Mouse (Mus musculus) ovary, postnatal 36 days (tissue): Measurements from ENCODE around the gene Mcm3ap.
A peak's percentile ranks its signal among the peaks of the same experiment; 100 is the strongest.

Experiments used
- DNase-seq: peaks from one replicate; pipeline ENCODE4 v3.0.0; 2022; ENCODE audit warnings: low spot score, mixed read lengths

The Mcm3ap gene

DNA sequence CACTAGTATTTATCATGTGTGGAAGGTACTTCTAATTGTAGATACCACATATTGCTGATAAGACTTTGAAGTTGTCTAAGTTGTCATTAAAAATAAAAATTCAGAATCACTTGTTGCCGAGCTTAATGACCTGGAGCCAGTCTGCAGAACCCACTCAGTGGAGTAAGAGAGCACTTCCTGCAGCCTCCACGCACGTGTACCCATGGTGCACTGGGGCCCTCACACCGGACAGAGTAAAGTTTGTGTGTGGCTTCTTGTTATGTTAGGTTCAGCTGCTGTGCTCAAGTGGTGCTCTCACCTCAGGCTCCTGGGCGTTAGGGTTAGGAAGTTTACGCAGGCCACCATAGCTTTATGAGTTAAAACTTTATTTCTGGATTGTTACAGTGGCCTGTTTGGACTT is 26.8 kb downstream of the Mcm3ap start:
- no peak for DNase-seq

DNA sequence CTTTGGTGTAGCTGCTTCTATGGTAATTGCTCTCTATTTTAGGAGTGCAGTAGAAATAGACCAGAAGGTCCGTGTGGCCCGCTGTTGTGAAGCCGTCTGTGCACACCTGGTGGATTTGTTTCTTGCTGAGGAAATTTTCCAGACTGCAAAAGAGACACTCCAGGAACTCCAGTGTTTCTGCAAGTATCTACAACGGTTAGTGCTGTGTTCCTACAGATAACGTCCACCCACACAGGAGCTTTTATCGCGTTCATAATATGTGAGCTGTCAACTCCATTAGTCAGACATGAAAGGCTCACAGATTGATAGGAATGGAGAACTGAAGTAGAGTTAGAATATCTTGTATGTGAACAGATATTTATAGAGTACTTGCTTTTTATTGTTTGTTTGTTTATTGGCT is 27.6 kb downstream of the Mcm3ap start:
- no peak for DNase-seq

DNA sequence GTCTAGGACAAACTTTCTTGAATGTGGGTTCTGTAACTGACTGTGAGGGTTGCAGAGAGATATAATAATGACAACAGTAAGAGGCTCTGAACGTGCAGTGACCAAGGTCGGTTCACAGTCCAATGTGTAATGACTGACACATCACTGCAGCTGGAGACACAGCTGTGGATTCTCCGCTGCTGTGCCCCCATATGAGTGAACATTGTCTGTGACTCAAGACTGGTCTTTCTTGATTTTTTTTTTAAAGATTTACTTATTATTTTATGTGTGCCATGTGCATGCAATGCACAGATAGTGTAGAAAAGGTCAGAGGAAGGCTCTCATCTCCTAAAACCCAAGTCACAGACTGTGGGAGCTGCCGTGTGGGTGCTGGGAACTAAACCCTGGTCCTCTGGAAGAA is 28.8 kb downstream of the Mcm3ap start:
- DNase-seq = no peak

DNA sequence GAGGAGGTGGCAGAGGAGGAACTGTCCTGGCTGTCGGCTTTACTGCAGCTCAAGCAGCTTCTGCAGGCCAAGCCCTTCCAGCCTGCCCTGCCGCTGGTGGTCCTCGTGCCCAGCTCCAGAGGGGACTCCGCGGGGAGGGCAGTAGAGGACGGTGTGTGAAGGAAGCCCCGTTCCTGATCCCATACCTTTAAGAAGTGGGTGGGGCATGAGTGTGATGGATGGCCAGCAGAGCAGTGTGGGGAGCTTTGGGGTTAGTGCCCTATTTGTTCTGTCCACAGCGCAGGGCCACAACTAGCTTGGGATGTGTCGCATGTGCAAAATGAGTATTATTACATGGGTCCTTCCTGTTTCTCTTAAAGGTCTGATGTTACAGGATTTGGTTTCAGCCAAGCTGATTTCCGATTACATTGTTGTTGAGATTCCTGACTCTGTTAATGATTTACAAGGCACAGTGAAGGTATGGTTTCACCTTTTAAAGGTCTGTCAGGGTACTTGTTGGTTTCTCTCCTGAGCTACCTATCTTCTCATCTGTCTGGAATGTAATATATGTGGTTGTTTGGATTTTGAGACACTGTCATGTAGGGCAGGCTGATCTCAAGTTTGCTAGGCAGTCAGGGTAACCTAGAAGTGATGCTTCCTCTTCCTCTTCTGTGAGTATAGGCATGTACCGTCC is 35.7 kb downstream of the Mcm3ap start:
- DNase-seq = no peak

DNA sequence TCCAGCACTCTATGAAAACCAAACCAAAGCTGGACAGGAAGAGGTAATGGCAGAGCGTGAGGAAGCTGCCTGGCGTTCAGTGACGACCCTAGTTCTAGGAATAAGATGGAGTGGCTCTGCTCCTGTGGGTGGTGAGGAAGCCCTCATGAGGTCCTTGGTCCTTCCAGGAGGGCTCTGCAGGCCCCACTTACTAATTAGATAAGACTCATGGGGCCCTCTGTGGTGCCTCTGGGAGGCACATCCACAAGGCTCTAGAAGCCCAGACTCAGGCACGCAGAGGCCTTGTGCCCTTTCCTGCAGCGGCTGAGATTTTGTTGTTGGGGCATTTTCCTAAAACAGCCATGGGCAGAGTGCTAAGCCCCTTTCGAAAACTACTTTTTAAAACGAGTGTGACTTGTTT is 37.1 kb downstream of the Mcm3ap start:
- no peak for DNase-seq

- DNase-seq = peak; percentile 70
Observed at GRCm38 (mm10) chr10:76512965-76513583, 44.3 kb downstream of the Mcm3ap start.

DNA sequence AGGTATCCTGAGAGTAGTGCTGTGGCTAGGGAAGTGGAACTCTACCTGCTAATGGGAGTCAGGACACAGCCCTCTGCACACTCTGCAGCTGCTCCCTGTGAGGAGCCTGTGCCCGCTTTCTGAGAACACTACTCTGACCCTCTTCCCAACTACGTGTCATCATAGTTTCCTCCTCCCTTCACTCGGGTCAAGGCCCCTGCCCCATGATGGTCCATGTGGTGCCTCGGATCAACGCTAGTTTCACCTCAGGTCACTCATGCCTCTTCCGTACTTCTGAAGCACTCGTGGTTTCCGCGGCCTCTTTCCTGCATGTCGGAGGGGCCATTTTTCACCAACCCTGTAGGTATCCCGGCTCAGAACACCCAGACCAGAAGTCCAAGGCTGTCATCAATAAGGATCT is 62.2 kb downstream of the Mcm3ap start:
- DNase-seq = no peak

DNA sequence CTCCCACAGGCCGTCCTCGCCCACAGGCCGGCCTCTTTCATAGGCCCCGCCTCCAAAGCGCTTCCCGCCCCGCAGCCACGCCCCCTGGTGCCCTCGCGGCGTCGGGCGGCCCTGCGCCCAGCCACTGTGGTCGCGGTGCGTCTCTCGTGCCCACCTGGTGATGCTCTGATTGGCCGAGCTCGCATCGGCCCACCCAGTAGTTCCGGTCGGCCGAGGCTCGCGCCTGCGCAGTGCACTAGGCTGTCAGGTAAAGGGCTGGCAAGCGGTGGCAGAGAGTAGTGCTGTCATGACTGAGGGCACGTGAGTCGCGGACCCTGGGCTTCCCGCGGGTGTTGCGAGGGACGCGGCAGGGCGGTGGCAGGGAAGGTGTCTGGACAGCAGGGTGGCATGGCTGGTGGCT is 62.6 kb downstream of the Mcm3ap start, which contains the start of gene Lss:
Gene Lss (plus strand): TSS at position 214 of the 400 bp plus-strand sequence.
- peak; percentile 96 for DNase-seq

DNA sequence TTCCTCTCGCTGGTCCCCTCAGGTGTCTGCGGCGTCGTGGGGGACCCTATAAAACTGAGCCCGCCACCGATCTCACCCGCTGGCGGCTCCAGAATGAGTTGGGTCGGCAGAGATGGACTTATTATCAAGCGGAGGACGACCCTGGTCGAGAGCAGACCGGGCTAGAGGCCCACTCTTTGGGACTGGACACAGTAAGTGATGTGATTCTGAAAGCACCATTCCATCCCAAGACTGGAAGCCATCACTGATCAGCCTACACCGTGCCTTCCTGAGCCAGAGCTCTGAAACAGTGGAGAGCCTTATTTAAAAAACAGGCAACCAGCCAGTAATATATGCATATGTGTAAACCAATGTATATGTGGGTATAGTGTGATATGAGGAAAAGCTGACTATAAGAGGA is 63.1 kb downstream of the Mcm3ap start:
- DNase-seq = no peak

GRCm38 (mm10) chr10:76535526-76535925 is 66.8 kb downstream of the Mcm3ap start:
- DNase-seq = no peak

- no peak for DNase-seq
Observed at GRCm38 (mm10) chr10:76537619-76538018, 68.9 kb downstream of the Mcm3ap start.

DNA sequence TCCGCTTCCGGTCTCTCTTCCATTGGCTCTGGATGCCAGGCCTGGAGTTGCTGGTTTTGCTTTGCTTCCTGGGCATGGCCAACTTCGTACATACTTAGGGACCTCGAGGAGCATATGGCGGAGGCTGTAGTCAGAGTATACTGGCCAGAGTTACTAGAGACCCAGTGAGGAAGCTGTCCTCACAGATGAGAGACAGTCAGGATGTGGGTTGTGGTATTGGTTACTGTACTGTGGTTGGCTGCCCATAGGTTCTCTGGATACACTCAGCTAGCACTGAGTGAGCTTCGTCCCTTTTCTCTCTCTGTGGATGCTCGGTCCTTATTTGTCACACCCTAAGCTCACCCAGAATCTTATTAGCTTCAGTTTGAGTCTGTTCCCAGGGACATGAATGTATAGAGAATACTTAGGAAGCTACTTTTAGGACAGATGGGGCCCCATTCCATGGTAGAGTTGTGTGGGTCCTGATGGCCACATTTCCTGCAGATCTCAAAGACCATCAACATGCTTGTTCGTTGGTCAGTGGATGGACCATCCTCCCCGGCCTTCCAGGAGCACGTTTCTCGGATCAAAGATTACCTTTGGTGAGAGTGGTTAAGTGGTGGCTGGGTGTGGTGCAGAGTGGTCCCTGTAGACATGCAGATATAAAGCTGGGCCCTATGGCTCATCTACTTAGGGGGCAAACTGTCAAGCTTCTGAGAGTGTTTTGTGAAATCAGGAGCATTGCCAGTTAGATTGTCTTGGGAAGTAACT is 72.8 kb downstream of the Mcm3ap start:
- no peak for DNase-seq

DNA sequence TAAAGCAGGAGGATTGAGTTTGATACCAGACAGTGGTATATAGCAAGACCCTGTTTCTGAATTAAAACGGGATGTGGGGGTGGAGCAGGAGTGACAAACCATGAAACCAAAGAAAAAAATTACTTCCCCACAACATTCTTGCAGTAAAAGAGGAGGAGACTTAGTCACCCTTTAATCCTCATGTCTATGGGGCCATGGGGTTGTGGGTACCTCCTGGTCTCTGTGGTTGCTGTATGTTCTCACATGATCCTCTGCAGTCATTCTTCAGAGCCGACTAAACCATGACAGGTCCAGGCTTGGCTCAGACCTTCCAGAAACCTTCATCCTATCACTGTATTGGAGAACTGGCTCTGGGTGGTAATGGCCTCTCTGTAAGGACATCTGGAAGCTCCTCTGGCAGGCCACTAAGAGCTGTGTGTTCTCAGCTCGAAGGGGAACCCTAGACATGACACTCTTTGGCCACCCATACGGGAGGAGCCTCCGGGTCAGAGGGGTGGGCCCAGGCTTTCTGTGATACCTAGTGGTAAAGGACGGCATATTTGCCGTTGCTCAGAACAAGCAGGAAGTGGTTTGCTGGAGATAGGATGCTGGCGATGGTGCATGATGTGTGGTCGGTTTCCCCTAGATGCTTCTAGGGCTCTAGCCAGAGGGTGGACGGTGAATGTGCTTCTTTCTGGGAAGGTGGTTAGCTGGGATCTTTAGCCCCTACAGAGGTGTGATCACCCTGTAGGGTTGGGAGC is 74.1 kb downstream of the Mcm3ap start:
- no peak for DNase-seq

DNA sequence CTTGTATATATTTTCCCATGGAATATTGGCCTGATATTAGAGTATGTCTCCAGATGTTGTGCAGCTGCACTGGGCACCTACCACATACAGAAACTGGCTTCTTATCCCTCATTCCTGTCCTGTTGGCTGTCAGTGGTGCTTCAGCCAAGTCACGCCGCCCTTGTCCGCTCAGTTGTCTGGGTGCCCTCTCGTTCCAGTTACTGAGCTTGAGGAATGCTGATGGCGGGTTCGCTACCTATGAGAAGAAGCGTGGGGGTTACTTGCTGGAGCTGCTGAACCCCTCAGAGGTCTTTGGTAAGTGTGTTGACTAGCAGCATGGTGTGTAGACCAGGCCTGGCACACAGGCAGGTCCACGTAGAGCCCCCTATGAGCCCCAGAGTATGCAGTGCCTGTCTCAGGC is 77.8 kb downstream of the Mcm3ap start:
- DNase-seq = no peak

DNA sequence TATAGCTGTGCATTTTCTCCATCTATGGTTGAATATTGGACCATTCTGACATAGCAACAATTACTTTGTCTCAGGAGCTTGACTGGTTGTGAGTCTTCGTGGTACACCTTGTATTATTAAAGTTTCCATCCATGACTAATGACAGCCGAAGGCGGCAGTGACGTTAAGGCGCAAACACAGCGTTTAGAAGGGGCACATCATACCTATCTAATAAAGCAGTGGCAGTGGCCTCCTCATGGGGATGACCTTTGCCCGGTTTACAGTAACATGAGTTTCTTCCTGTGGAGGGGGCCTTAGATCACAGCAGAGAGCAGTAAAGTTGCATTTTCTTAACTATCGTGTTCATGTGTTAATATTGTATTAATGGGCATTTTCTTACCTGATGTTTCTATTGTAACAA is 79.5 kb downstream of the Mcm3ap start:
- no peak for DNase-seq

DNA sequence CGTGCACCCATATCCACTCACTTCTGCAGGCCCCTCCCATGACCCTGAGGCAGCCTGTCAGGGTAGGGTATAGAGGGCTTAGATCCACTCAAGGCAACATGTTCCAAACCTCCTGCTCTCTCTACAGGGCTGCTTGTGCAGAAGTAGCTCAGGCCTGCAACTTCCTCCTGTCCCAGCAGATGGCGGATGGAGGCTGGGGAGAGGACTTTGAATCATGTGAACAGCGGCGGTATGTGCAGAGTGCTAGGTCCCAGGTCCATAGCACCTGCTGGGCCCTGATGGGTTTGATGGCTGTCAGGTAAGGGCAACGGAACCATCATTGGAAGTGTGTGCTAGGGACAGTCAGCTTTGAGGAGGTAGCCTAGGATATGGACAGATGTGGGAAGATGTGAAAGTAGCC is 81.7 kb downstream of the Mcm3ap start:
- DNase-seq = no peak

- DNase-seq = no peak
Observed at GRCm38 (mm10) chr10:76551556-76551955, 82.8 kb downstream of the Mcm3ap start.

DNA sequence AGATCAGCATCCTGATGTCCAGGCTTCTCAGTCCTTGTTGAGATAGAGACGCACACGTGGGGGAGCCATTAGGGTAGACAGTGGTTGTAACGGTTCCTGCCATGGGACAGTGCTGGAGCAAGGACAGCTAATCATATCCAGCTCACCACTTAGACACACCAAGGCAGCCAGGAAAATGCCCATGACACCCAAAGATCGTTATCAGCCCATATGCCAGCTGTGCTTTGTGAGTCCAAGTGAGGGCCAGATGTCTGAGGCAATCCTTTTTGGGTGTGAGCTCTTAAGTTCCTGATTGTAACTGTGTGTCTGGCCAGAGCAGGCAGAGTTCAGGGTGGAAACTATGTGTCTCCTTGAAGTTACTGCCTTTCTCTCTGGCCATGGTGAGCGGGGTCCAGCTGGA is 85.3 kb downstream of the Mcm3ap start:
- DNase-seq = no peak

DNA sequence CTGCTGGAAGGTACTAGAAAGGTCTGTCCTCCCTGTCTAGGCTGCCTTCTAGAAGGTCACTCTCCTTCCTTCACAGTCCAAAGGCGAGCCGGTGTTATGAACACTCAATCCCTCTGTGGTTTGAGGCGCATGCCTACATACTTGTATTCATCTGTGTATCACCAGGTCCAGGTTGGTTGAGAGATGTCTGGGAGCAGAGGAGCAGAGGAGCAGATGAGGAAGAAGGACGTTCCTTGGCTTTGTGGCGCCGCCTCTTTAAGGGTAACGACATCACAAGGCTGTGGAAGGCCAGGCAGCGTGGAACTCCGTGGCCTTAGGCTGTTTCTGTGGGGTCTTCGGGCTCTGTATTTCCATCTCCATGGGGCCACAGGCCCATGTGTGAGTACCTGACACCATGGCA is 93.2 kb downstream of the Mcm3ap start, which contains the start of gene Spatc1l:
Gene Spatc1l (plus strand): TSS at position 301 of the 400 bp plus-strand sequence.
- DNase-seq = no peak
